Mouse (Mus musculus) megakaryocyte progenitor cell, adult 5-6 weeks (primary cell): ENCODE data around the gene Mrps23. TPM values are rescaled to one million over a fixed set of nuclear protein-coding genes. Genes with fewer than 3 reads are reported as not detected.
"Not testable (repeated sequence)": the region's sequence is repeated elsewhere in the genome, so short reads cannot be mapped to it uniquely, and the experiment has no call there.

Source experiments
- ATAC-seq: replicated peaks from 2 replicates; pipeline ENCODE4 v1.8.0; 2016; ENCODE audit warnings: mild to moderate bottlenecking, moderate TSS enrichment, inconsistent platforms; ENCODE audit not compliant: poor library complexity
- total RNA-seq, 2 experiments: library from RNA; stranded (forward) in 1 of 2; stranded (reverse) in 1 of 2; fragments of 157-497, 149-512 nt in 1 of 2; fragments of 200-1000 nt in 1 of 2; gene quantifications; 2 replicates each; pipeline versions ENCODE4 v1.2.3 to v1.2.4; 2015 to 2017

Mrps23 gene
- total RNA-seq, 2 experiments from 2014 or later, result 49.0 to 73.5 TPM

DNA sequence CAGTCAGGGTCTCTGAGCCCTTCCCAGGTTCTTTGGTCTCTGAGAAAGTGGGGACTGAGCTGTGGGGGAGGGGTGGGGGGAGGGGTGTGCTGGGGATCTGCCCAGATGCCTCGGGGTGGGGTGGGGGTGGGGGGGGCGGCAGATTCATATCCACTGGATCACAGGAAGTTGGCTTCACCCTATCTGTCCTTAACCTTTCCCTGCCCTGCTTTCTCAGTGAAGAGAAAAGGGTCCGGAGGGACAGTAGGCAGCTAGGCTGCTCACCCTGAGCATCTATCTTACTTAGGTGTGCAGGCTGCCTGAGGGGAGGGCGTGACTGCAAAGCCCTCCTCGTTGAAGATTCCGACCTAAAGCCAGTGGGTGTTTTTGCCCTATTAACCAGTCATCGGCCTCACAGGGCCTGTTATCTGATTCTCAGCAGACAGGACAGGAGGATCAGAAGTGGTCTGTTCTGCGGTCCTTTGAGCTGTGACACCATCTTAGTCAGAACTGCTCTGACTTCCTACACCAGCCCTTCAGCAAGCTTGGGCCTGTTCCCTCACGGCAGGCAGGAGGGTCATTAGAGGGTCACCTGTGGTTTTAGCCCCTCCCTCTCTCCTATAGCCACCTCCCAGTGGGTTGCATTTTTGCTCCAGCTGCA, 30.7 kb upstream of the Mrps23 start:
- ATAC-seq, result peak; percentile 26; the same call in 1 of the 2 replicates

- no peak for ATAC-seq
These were observed 23.7 kb upstream of the Mrps23 start for GRCm38 (mm10) chr11:88180467-88180958.

- peak; percentile 50 for ATAC-seq
These were observed 23.1 kb upstream of the Mrps23 start for GRCm38 (mm10) chr11:88180959-88181619.

DNA sequence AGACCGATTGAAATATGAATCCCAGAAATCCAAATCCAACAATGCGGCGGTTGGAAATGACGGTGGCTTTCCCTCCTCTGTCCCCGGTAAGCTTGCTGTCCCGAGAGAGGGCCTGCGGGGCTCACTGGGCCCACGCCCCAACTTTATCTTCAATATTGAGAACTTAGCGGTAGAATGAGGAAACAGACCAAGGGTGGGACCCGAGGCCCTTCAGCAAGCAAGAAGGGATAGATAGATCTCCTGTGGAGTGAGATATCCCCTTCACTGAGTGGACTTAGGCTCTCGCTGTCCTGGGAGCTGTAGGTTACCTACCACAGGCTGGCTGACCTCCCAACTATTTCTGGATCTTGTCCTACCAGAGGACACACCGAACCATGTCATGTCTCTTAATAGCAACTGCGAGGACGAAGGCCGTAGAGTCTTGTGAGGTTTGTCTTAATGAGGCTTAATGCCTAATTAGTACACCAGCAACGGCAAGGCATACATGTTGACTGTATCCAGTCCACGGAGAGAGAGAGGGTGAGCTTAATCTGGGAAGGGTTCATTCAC, 19.5 kb upstream of the Mrps23 start:
- no peak for ATAC-seq

DNA sequence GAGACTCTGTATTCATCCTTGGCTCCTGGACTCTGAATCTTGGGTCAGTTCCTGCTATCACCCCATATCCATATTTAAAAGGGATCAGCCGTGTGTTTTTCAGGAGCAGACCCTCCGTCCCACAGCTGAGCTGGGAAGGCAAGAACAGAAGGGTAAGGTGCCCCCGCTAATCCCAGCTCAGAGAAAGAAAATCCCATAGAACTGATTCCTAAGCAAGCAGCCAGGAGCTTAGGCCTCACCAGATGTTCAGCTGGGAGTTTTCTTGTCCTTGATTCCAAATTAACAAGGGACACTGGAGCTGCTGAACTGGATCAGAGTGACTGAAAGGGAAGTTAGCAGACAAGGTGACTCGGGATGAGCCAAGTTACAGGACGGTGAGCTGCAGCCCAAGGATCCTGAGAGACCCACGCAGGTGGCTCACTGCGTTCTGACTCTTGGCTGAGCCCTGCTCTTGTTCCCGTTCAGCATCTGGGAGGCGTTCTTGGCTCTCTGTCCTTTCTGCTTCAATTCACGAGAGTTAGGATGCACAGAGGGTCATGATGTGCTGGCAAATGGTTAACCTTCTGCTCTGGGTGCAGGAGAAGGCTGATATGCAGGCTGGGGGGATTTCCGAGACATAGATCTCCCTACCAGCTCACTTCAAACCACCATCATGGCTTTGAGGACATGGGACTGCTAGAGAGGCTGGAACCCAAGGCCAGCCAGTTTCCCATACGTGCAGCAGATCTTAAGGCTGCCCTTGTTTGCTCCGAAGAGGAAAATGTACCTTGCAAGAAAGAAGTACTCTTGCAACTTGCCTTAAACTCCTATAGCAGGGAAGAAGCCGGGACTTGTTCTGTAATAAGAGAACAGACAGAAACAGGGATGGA, 17.9 kb upstream of the Mrps23 start:
- ATAC-seq, result no peak

DNA sequence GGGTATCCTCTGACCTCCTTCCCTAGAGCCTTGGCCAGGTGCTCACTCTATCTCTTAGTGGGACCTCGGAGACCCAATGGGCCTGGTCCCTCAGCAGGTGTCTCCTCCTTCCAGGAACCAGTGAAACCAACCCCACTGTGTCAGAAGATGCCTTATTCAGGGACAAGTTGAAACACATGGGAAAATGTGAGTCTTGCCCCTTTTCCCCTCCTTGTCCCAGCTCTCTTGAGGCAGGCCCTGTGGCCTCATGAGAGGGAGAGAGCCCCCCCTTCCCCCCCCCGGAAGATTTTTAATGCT, 17.3 kb upstream of the Mrps23 start:
- ATAC-seq, result no peak

DNA sequence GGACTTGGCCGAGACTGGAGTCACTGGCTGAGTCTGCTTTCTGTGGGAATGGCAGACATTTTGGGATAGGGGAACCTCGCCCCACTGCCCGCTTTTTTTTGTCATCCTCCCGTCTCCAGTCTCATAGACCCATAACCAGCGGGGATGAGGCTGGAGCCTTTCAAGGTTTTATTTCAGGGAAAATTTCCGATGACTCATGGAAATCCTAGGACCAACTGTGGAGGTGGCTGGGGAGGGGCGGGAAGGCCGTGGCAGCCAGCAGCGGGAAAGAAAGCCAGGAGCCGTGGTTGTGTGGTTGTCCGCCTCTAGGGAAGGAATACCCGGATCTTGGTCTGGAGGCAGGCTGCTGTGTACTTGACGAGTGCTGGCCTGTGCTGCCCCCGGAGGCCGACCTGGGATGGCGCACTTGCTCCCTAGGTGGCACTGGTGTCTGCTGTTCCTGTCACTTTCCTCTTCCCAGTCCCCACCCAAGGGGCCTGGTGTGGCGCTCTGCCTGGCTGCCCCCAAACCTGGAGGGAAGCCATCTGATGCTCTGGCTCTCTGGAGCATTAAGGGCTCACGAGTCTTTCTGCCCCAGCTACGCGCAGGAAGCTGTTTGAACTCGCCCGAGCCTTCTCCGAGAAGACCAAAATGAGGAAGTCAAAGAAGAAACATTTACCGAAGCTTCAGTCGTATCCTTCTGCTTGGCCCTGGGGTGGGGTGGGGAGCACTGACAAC, 16.6 kb upstream of the Mrps23 start:
- ATAC-seq, result peak; percentile 93

DNA sequence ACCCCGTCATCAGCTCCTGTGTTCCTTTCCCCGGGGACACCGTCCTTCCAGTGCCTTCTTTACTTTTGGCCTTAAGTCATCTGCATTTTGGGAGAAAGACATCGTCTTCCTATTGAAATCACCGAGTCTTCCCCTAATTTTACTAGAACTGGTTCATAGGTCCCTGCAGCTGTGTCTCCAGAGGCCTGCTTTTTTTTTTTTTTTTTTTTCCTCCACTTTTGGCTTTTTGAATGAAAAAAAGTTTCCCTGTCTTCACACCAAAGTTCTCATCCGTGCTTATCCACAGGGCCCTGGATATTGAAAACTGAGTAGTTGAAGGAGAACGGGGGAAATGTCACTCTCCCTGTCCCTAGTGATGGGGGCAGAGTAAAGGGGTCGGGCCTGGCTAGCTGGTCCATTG, 16.0 kb upstream of the Mrps23 start:
- ATAC-seq, result no peak

DNA sequence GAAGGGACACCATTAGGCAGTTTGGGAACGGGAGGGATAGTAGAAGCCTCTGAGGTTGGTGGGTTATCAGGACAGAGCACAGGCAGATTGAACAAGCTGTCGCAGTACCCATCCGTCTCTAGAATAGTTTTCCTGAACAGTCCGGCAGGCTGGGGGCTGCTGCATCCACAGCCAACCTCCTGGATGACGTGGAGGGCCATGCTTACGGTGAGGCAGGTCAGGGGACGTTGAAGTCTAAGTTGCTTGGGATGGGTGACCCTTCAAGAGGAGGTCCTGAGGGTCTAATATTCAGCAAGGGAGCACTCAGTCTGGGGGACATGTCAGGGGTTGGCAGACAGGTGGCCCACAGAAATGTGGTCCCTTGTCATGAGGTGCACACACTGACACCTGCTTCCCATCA, 15.6 kb upstream of the Mrps23 start:
- ATAC-seq, result no peak

DNA sequence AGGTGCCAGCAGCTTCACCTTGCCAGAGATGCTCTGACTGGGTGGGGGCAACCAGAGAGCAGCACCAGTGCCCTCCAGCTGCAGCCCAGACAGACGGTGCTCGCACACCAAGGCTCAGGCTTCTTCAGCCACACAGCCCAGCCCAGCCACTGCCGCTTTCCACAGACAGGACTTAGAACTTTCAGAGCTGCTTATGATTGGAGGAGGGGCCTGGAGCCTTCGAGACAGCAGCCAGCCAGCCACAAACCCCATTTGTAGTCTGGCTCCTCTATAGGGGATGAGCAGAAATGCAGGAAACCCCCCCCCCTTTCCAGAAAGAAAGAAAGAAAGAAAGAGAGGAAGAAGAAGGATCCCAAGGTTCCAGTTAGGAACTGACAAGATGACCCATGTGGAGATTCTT, 11.6 kb upstream of the Mrps23 start:
- 0 out of 2 replicates have a peak, but pooled peaks have one; percentile 12 for ATAC-seq

- ATAC-seq, result no peak; the same call in 1 of the 2 replicates
These were observed 10.9 kb upstream of the Mrps23 start for GRCm38 (mm10) chr11:88193098-88193823.

GRCm38 (mm10) chr11:88193824-88194696, 10.1 kb upstream of the Mrps23 start:
- ATAC-seq, result peak; percentile 42

DNA sequence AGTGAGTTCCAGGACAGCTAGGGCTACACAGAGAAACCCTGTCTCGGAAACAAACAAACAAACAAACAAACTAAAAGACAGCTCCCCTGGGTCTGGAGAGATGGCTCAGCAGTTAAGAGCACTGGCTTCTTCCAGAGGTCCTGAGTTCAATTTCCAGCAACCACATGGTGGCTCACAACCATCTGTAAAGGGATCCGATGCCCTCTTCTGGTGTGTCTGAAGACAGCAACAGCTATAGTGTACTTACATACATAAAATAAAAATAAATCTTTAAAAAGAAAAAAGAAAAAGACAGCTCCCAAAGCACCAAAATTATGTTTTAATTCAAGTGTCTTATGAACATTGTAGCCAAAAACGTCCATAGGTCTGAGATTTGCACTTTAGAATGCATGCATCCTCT, 8.5 kb upstream of the Mrps23 start:
- ATAC-seq, result not testable (repeated sequence)

- ATAC-seq, result peak; percentile 59
These were observed 7.0 kb upstream of the Mrps23 start for GRCm38 (mm10) chr11:88197153-88197576.

DNA sequence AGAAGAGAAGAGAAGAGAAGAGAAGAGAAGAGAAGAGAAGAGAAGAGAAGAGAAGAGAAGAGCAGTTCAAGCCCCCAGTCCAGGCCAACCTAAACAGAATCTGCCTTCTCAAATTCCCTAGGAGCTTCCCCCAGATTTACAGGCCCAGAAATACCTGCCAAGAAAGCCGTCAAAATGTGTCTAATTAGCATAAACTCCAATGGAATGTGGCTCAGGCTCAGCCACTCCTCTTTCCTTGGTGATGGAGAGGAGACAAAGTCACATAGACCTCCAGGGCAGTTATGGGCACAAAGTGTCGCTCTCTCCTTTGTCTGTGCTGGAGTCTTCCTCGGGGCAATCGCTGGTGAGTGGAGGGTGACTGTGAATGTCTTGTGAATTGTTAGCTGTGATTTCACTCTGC, 6.0 kb upstream of the Mrps23 start:
- no peak for ATAC-seq

DNA sequence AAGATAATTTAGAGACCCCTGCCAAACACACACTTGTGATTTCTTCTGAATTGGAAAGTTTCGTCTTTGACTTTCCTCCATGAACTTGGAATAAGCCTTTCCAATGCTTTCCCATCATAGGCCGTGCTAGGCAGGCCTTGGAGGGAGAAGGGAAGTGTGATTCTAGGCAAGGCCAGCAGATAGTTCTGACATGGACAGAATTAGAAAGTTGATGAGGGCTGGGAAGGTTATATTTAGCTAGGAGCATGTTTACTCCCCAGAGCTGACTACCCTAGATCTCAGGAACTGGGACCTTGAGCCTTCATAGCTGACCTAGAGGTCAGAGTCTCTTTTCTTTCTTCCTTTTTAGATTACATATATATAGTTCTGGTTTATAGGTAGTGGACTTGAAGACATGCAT, 3.0 kb upstream of the Mrps23 start:
- no peak for ATAC-seq

DNA sequence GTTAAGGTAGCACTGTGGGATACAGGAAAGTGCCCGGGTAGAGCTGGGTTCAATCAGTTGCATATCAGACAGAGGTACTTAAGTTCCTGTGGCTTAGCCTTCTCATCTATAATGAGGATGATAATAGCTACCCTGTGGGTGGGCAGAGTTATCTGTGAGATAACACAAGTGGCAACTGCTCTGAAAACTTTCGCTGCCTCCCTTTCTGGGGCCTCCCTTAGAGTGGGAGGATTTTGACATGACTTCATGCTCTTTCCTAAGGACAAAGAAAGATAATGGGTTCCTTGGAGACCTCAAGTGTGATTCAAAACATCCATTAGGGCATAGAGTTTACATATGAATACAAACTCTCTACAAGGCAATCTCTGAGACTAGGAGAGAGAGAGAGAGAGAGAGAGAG, 2.1 kb upstream of the Mrps23 start:
- ATAC-seq, result no peak

- ATAC-seq, result peak; percentile 38; the same call in 1 of the 2 replicates
These were observed 593 bp downstream of the Mrps23 start for GRCm38 (mm10) chr11:88204593-88205368.
